Mouse (Mus musculus) brain, embryonic 18.5 days (tissue): ENCODE data around the gene Elovl6.

Experiments
- DNase-seq: peaks from one replicate; pipeline ENCODE4 v3.0.0-alpha.2; 2012; ENCODE audit warnings: low read depth, low spot score

The Elovl6 gene

GRCm38 (mm10) chr3:129543376-129543775, 11.2 kb downstream of the Elovl6 start:
- no peak for DNase-seq

- no peak for DNase-seq
Observed at GRCm38 (mm10) chr3:129544217-129544616, 12.1 kb downstream of the Elovl6 start.

GRCm38 (mm10) chr3:129545228-129545627, 13.1 kb downstream of the Elovl6 start:
- no peak for DNase-seq

GRCm38 (mm10) chr3:129545801-129546200, 13.6 kb downstream of the Elovl6 start:
- DNase-seq = no peak

GRCm38 (mm10) chr3:129547837-129548435, 15.8 kb downstream of the Elovl6 start:
- DNase-seq = no peak

GRCm38 (mm10) chr3:129548760-129549159, 16.6 kb downstream of the Elovl6 start:
- DNase-seq = no peak

- no peak for DNase-seq
Observed at GRCm38 (mm10) chr3:129549546-129549945, 17.4 kb downstream of the Elovl6 start.

- no peak for DNase-seq
Observed at GRCm38 (mm10) chr3:129551581-129552290, 19.6 kb downstream of the Elovl6 start.

- no peak for DNase-seq
Observed at GRCm38 (mm10) chr3:129552370-129552769, 20.2 kb downstream of the Elovl6 start.

GRCm38 (mm10) chr3:129553173-129553572, 21.0 kb downstream of the Elovl6 start:
- DNase-seq = no peak

- DNase-seq = no peak
Observed at GRCm38 (mm10) chr3:129553661-129554060, 21.5 kb downstream of the Elovl6 start.

GRCm38 (mm10) chr3:129554436-129554835, 22.3 kb downstream of the Elovl6 start:
- no peak for DNase-seq

- DNase-seq = no peak
Observed at GRCm38 (mm10) chr3:129557048-129557447, 24.9 kb downstream of the Elovl6 start.

- no peak for DNase-seq
Observed at GRCm38 (mm10) chr3:129557566-129557965, 25.4 kb downstream of the Elovl6 start.

GRCm38 (mm10) chr3:129558016-129558955, 26.1 kb downstream of the Elovl6 start:
- no peak for DNase-seq

- DNase-seq = no peak
Observed at GRCm38 (mm10) chr3:129560068-129560467, 27.9 kb downstream of the Elovl6 start.

- no peak for DNase-seq
Observed at GRCm38 (mm10) chr3:129561011-129561410, 28.9 kb downstream of the Elovl6 start.

GRCm38 (mm10) chr3:129561853-129562252, 29.7 kb downstream of the Elovl6 start:
- no peak for DNase-seq

- no peak for DNase-seq
Observed at GRCm38 (mm10) chr3:129562411-129562810, 30.3 kb downstream of the Elovl6 start.

- DNase-seq = no peak
Observed at GRCm38 (mm10) chr3:129563807-129564206, 31.7 kb downstream of the Elovl6 start.

- no peak for DNase-seq
Observed at GRCm38 (mm10) chr3:129564852-129565251, 32.7 kb downstream of the Elovl6 start.

GRCm38 (mm10) chr3:129565458-129565857, 33.3 kb downstream of the Elovl6 start:
- DNase-seq = no peak
